Mouse (Mus musculus): ENCODE results near the gene Fgfrl1.

DNA sequence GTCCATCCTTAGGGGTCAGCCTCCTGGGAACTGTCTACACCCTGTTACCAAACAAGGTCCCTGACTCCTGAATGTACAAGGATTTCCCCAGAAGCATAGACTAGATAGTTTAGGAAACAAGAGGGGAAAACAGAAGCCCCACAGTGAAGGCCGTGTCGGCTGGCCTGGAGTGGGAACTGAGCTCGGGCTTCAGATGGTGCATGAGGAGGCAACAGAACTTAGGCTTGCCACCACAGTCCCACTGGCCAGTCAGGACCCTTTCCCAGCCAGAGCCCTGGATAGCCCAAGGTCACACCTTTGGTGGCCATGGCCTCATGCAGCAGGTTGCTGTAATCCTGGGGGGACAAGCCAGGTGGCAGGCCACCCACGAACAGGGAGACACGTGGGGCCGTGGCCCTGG, 38.8 kb upstream of the Fgfrl1 start:
- no peak for TF ChIP-seq POLR2A (IDR thresholded peaks at IDR 0.05; ENCODE audit: insufficient read depth, low read depth, low read length)
- TF ChIP-seq CTCF (IDR thresholded peaks at IDR 0.05; ENCODE audit: insufficient read depth, low read depth, low read length), result no peak
